Mouse (Mus musculus): ENCODE results near the gene Mlxipl. TPM values are rescaled to one million over a fixed set of nuclear protein-coding genes. Genes with fewer than 3 reads are reported as not detected.

The Mlxipl gene
- polyA plus RNA-seq, 1 experiment from 2014 or later, result 2.2 TPM

DNA sequence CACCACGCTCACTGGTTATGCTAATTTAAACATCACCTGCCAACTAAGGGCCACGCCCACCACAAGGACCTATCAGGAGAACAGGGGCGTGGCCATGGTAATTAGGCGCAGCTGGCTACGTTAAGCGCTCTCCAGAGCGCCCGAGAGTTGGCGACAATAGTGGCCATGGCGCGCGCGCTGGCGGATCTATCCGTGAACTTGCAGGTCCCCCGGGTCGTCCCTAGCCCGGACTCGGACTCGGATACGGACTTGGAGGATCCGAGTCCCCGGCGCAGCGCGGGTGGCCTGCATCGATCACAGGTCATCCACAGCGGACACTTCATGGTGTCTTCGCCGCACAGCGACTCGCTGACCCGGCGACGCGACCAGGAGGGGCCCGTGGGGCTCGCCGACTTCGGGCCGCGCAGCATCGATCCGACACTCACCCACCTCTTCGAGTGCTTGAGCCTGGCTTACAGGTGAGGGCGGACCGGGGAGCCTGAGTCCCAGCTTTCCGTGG is 17.1 kb downstream of the Mlxipl start:
- Histone ChIP-seq H3K4me2 (ENCODE audit: low read depth, low read length) (peak overlapping the region; percentile 87), H3K27me3 (ENCODE audit: control insufficient read depth, insufficient read depth, low read length) (peaks cover 22% of the 10 kb centered on the region), H3K9ac (ENCODE audit: low read length) (peak overlapping the region; percentile 72), H3K36me3 (ENCODE audit: control insufficient read depth, insufficient read depth) (no peaks in the 10 kb centered on the region), H3K4me1 (ENCODE audit: control insufficient read depth, insufficient read depth, low read length) (peaks cover 8% of the 10 kb centered on the region), H3K27ac (ENCODE audit: low read length) (no peak overlapping the region), H3K4me3 (ENCODE audit: low read length) (peak overlapping the region; percentile 52), H3K9me3 (replicated peaks; ENCODE audit: control insufficient read depth, low read length) (no peaks in the 10 kb centered on the region)
- WGBS, result under 1% methylated on average over 48 of the region's 48 CpGs
- peak; percentile 83 for ATAC-seq (replicated peaks; ENCODE audit: extremely low read depth, insufficient read depth, low FRiP score)

GRCm38 (mm10) chr5:135107521-135108501 is 18.1 kb downstream of the Mlxipl start:
- Histone ChIP-seq H3K36me3 (ENCODE audit: control insufficient read depth, insufficient read depth) (no peaks in the 10 kb centered on the region), H3K27ac (ENCODE audit: low read length) (no peak overlapping the region), H3K9ac (ENCODE audit: low read length) (peak overlapping the region; percentile 35), H3K4me3 (ENCODE audit: low read length) (peak overlapping the region; percentile 52), H3K4me1 (ENCODE audit: control insufficient read depth, insufficient read depth, low read length) (peaks cover 8% of the 10 kb centered on the region), H3K27me3 (ENCODE audit: control insufficient read depth, insufficient read depth, low read length) (peaks cover 22% of the 10 kb centered on the region), H3K4me2 (ENCODE audit: low read depth, low read length) (peak overlapping the region; percentile 87), H3K9me3 (replicated peaks; ENCODE audit: control insufficient read depth, low read length) (no peaks in the 10 kb centered on the region)
- ATAC-seq (replicated peaks; ENCODE audit: extremely low read depth, insufficient read depth, low FRiP score), result 0 out of 2 replicates have a peak, but pooled peaks have one; percentile 42
- 11% methylated on average over 40 of the region's 40 CpGs for WGBS

DNA sequence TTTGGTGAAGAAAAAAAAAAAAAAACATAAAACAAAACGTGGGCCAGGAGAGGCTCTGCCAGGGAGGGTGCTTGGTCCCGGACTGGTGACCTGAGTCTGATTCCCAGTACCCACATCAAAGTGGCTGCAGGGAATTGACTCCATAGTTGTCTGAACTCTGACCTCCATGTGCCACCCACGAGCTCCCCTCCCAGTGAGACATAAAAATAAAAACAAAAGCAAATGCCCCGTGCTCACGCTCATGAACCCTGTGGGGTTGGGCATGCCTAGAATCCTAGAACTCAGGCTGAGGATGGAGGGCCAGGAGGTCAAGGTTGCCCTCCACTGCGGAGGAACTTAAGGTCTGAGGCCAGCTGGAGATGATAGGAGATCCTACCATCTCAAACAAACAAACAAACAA is 19.3 kb downstream of the Mlxipl start:
- Histone ChIP-seq H3K9ac (ENCODE audit: low read length) (no peak overlapping the region), H3K27me3 (ENCODE audit: control insufficient read depth, insufficient read depth, low read length) (peaks cover 22% of the 10 kb centered on the region)
- no peak for ATAC-seq (replicated peaks; ENCODE audit: extremely low read depth, insufficient read depth, low FRiP score)

DNA sequence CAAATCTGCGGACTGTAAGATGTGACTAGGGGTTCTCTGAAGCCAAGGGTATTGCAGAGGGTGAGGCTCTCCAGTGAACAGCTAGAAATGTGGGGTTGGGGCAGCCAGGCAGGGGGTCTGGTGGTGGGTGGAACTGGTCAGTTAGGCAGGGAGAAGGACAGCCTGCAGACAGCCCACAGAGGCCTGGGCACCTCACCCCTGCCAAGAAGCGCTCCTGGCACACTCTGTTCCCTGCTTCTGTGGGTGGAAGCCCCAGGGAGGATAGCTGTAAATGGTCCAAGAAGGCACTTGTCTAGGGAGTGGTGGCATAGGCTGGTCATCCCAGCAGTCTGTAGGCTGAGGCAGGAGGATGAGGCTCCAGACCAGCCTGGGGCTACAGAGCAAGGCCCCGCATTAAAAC is 19.7 kb downstream of the Mlxipl start:
- ATAC-seq (replicated peaks; ENCODE audit: extremely low read depth, insufficient read depth, low FRiP score), result no peak
- Histone ChIP-seq H3K9ac (ENCODE audit: low read length) (no peak overlapping the region), H3K9me3 (replicated peaks; ENCODE audit: control insufficient read depth, low read length) (no peaks in the 10 kb centered on the region), H3K4me3 (ENCODE audit: low read length) (no peak overlapping the region), H3K36me3 (ENCODE audit: control insufficient read depth, insufficient read depth) (no peaks in the 10 kb centered on the region), H3K27me3 (ENCODE audit: control insufficient read depth, insufficient read depth, low read length) (peaks cover 22% of the 10 kb centered on the region), H3K4me1 (ENCODE audit: control insufficient read depth, insufficient read depth, low read length) (peaks cover 8% of the 10 kb centered on the region), H3K27ac (ENCODE audit: low read length) (no peak overlapping the region), H3K4me2 (ENCODE audit: low read depth, low read length) (no peak overlapping the region)
- WGBS, result 87% methylated on average over 3 of the region's 3 CpGs

More for the DNA sequence above, 19.3 kb downstream of the Mlxipl start:
- Histone ChIP-seq H3K4me2 (ENCODE audit: low read depth, low read length) (no peak overlapping the region), H3K9me3 (replicated peaks; ENCODE audit: control insufficient read depth, low read length) (no peaks in the 10 kb centered on the region), H3K36me3 (ENCODE audit: control insufficient read depth, insufficient read depth) (no peaks in the 10 kb centered on the region), H3K4me3 (ENCODE audit: low read length) (no peak overlapping the region), H3K27ac (ENCODE audit: low read length) (no peak overlapping the region), H3K4me1 (ENCODE audit: control insufficient read depth, insufficient read depth, low read length) (peaks cover 8% of the 10 kb centered on the region)
- WGBS, result 71% methylated on average over 6 of the region's 6 CpGs

GRCm38 (mm10) chr5:135109976-135110375 is 20.3 kb downstream of the Mlxipl start:
- Histone ChIP-seq H3K27me3 (ENCODE audit: control insufficient read depth, insufficient read depth, low read length) (peaks cover 22% of the 10 kb centered on the region), H3K27ac (ENCODE audit: low read length) (no peak overlapping the region), H3K36me3 (ENCODE audit: control insufficient read depth, insufficient read depth) (no peaks in the 10 kb centered on the region), H3K4me2 (ENCODE audit: low read depth, low read length) (no peak overlapping the region), H3K4me3 (ENCODE audit: low read length) (no peak overlapping the region), H3K9me3 (replicated peaks; ENCODE audit: control insufficient read depth, low read length) (no peaks in the 10 kb centered on the region), H3K4me1 (ENCODE audit: control insufficient read depth, insufficient read depth, low read length) (peaks cover 8% of the 10 kb centered on the region), H3K9ac (ENCODE audit: low read length) (no peak overlapping the region)
- 68% methylated on average over 6 of the region's 6 CpGs for WGBS
- ATAC-seq (replicated peaks; ENCODE audit: extremely low read depth, insufficient read depth, low FRiP score), result no peak

DNA sequence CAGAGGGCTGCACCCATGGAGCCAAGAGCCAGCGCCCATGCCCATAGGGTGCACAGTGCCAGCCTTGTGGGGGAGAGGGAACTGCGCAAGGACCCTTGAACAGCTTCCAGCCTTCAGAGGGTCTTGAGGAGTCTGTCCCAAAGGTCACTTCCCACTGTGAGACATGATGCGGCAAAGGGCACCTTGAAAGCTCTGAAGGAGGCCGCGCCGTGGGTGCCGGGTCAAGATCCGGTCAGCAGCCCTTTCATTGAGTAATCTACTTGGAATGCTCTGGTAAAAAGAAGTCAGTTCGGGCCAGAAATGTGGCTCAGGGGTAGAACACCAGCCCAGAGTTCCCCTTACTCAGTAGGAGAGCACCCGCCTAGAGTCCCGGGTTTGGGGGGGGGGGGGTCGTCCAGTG is 24.1 kb downstream of the Mlxipl start:
- Histone ChIP-seq H3K9me3 (replicated peaks; ENCODE audit: control insufficient read depth, low read length) (no peaks in the 10 kb centered on the region), H3K36me3 (ENCODE audit: control insufficient read depth, insufficient read depth) (no peaks in the 10 kb centered on the region), H3K27ac (ENCODE audit: low read length) (no peak overlapping the region), H3K4me1 (ENCODE audit: control insufficient read depth, insufficient read depth, low read length) (peaks cover 3% of the 10 kb centered on the region; the same call in 1 of the 2 replicates), H3K9ac (ENCODE audit: low read length) (no peak overlapping the region), H3K27me3 (ENCODE audit: control insufficient read depth, insufficient read depth, low read length) (peaks cover 2% of the 10 kb centered on the region; the same call in 1 of the 2 replicates), H3K4me2 (ENCODE audit: low read depth, low read length) (no peak overlapping the region), H3K4me3 (ENCODE audit: low read length) (no peak overlapping the region)
- ATAC-seq (replicated peaks; ENCODE audit: extremely low read depth, insufficient read depth, low FRiP score), result no peak
- 77% methylated on average over 12 of the region's 12 CpGs for WGBS

DNA sequence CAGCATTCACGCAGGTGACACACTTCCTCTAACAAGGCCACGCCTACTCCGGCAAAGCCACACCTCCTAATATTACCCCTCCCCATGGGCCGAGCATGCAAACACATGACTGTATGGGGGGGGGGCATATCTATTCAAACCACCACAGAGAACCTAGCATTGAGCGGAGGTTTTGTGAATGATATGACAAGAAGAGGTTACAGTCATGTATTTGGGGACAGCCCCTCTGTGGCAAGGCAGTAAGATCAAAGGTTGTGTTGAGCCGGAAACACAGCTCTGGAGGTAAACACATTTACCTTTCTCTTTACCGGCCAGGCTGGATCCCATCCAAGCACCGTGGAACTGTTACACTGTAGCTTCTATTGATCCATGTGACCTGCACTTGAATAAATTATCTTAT is 25.6 kb downstream of the Mlxipl start:
- no peaks in the 10 kb centered on the region; the same call in 1 of the 2 replicates for H3K27me3 ChIP-seq (ENCODE audit: control insufficient read depth, insufficient read depth, low read length)
- H3K9me3 ChIP-seq (replicated peaks; ENCODE audit: control insufficient read depth, low read length), result no peaks in the 10 kb centered on the region
- H3K27ac ChIP-seq (ENCODE audit: low read length), result no peak overlapping the region
- peaks cover 3% of the 10 kb centered on the region; the same call in 1 of the 2 replicates for H3K4me1 ChIP-seq (ENCODE audit: control insufficient read depth, insufficient read depth, low read length)
- H3K4me2 ChIP-seq (ENCODE audit: low read depth, low read length), result no peak overlapping the region
- H3K36me3 ChIP-seq (ENCODE audit: control insufficient read depth, insufficient read depth), result no peaks in the 10 kb centered on the region
- H3K4me3 ChIP-seq (ENCODE audit: low read length), result no peak overlapping the region
- ATAC-seq (replicated peaks; ENCODE audit: extremely low read depth, insufficient read depth, low FRiP score), result no peak
- no peak overlapping the region for H3K9ac ChIP-seq (ENCODE audit: low read length)
- 82% methylated on average over 8 of the region's 8 CpGs for WGBS

GRCm38 (mm10) chr5:135118589-135119081 is 28.9 kb downstream of the Mlxipl start:
- ATAC-seq (replicated peaks; ENCODE audit: extremely low read depth, insufficient read depth, low FRiP score), result peak; percentile 61; the same call in 1 of the 2 replicates
- Histone ChIP-seq H3K9me3 (replicated peaks; ENCODE audit: control insufficient read depth, low read length) (no peaks in the 10 kb centered on the region), H3K9ac (ENCODE audit: low read length) (no peak overlapping the region), H3K4me3 (ENCODE audit: low read length) (no peak overlapping the region), H3K27ac (ENCODE audit: low read length) (no peak overlapping the region), H3K4me1 (ENCODE audit: control insufficient read depth, insufficient read depth, low read length) (peaks cover 3% of the 10 kb centered on the region; the same call in 1 of the 2 replicates), H3K36me3 (ENCODE audit: control insufficient read depth, insufficient read depth) (no peaks in the 10 kb centered on the region), H3K4me2 (ENCODE audit: low read depth, low read length) (no peak overlapping the region), H3K27me3 (ENCODE audit: control insufficient read depth, insufficient read depth, low read length) (peaks cover 10% of the 10 kb centered on the region)
- 8% methylated on average over 6 of the region's 6 CpGs for WGBS

DNA sequence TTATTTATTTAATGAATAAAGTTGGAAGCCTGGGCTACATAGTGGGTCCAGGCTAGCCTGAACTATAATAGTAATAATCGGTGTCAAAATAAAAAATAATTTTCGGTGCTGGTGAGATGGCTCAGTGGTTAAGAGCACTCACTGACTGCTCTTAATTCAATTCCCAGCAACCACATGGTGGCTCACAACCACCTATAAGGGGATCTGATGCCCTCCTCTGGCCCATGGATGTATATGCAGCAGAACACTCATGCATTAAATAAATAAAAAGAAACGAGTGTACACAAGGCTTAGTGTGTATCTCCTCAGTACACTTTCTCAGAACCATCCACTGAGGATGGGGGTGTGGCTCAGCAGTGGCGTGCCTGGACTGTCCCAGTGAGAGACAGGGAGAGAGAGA is 31.1 kb downstream of the Mlxipl start:
- peaks cover 10% of the 10 kb centered on the region for H3K27me3 ChIP-seq (ENCODE audit: control insufficient read depth, insufficient read depth, low read length)
- no peak overlapping the region for H3K9ac ChIP-seq (ENCODE audit: low read length)
- H3K4me2 ChIP-seq (ENCODE audit: low read depth, low read length), result no peak overlapping the region
- no peak overlapping the region for H3K4me3 ChIP-seq (ENCODE audit: low read length)
- H3K27ac ChIP-seq (ENCODE audit: low read length), result no peak overlapping the region
- no peak for ATAC-seq (replicated peaks; ENCODE audit: extremely low read depth, insufficient read depth, low FRiP score)
- H3K4me1 ChIP-seq (ENCODE audit: control insufficient read depth, insufficient read depth, low read length), result peaks cover 3% of the 10 kb centered on the region; the same call in 1 of the 2 replicates
- 62% methylated on average over 4 of the region's 4 CpGs for WGBS
- no peaks in the 10 kb centered on the region for H3K9me3 ChIP-seq (replicated peaks; ENCODE audit: control insufficient read depth, low read length)
- no peaks in the 10 kb centered on the region for H3K36me3 ChIP-seq (ENCODE audit: control insufficient read depth, insufficient read depth)
